Mouse (Mus musculus): Measurements from ENCODE around the gene Ccdc42. TPM values are rescaled to one million over a fixed set of nuclear protein-coding genes. Genes with fewer than 3 reads are reported as not detected.

The Ccdc42 gene
- polyA plus RNA-seq, 1 experiment from 2014 or later, result 0.25 TPM

DNA sequence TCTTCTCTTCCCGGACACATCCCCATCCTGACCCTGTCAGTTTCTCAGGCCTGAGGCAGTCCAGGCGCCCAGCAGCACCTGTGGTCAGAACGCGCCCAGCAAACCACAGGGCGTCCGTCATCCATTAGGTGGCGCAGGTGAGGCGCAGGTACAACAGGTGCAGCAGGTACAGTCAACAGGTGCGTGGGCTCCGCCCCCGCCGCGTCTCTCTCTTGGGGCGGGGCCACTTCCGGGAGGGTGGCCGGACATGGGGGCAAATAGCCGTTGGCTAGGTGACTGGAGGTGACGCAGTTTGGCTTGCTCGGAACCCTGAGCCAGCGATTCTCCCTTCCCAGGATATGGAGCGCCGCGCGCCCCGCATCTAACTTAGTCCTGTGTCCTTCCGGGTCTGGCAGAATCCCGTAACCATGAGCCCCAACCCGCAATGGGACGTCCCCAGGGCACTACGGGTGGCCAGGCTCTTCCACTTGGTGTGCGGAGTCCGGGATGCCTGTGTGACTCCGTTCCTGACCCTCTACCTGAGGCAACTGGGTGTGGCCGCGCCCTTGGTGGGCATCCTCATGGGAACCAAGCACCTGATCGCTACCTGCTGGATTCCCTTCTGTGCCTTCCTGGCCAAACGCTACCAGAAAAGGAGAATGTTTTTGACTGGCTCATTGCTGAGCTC lies 30.8 kb upstream of the Ccdc42 start, which contains the start of gene Mfsd6l:
Gene Mfsd6l (plus strand): TSS at position 269 of the 667 bp plus-strand sequence.
- peak within 1 kb of the TSS; percentile 18; the same call in 1 of the 2 replicates for H3K4me3 ChIP-seq (replicated peaks; ENCODE audit: low read length)
- no peaks in the 10 kb centered on the region; the same call in 1 of the 2 replicates for H3K9me3 ChIP-seq (ENCODE audit: control insufficient read depth, low read length)
- H3K27ac ChIP-seq, result no peak within 1 kb of the TSS
- DNase-seq (ENCODE audit: low spot score), result no peak
- peak within 1 kb of the TSS; percentile 44 for H3K4me2 ChIP-seq (replicated peaks)
- no peak within 1 kb of the TSS for H3K9ac ChIP-seq
- H3K27me3 ChIP-seq (ENCODE audit: control insufficient read depth, insufficient read depth, low read length), result peaks cover 11% of the 10 kb centered on the region
- peaks cover 3% of the 10 kb centered on the region; the same call in 1 of the 2 replicates for H3K4me1 ChIP-seq (replicated peaks; ENCODE audit: control insufficient read depth, insufficient read depth, low read length)
- ATAC-seq (ENCODE audit: low FRiP score), result no peak
- WGBS, result 11% methylated on average over 33 of the region's 37 CpGs
- no peaks in the 10 kb centered on the region for H3K36me3 ChIP-seq (replicated peaks; ENCODE audit: control insufficient read depth, insufficient read depth)

DNA sequence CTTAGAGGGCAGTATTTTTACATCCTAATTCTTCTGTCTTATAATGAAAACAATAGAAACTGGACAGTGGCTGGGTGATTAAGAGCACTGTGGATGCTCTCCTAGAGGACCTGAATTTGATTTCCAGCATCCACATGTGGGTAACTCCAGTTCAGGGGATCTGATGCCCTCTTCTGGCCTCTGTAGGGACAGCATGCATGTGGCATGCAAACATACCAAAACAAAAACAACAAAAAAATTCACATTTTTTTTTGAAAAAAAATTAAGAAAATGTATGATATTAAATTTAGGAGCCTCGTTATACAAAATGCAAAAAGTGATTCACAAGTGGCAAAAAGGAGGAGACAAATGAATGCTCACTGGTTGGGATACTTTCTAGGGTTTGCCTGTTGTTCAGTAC lies 27.3 kb upstream of the Ccdc42 start:
- Histone ChIP-seq H3K27ac (no peak overlapping the region), H3K27me3 (ENCODE audit: control insufficient read depth, insufficient read depth, low read length) (peaks cover 11% of the 10 kb centered on the region), H3K36me3 (replicated peaks; ENCODE audit: control insufficient read depth, insufficient read depth) (no peaks in the 10 kb centered on the region), H3K4me2 (replicated peaks) (no peak overlapping the region), H3K4me3 (replicated peaks; ENCODE audit: low read length) (no peak overlapping the region), H3K9me3 (ENCODE audit: control insufficient read depth, low read length) (no peaks in the 10 kb centered on the region; the same call in 1 of the 2 replicates), H3K9ac (no peak overlapping the region), H3K4me1 (replicated peaks; ENCODE audit: control insufficient read depth, insufficient read depth, low read length) (peaks cover 3% of the 10 kb centered on the region; the same call in 1 of the 2 replicates)
- no peak for DNase-seq (ENCODE audit: low spot score)
- 41% methylated on average over 1 of the region's 1 CpGs for WGBS
- ATAC-seq (ENCODE audit: low FRiP score), result no peak

DNA sequence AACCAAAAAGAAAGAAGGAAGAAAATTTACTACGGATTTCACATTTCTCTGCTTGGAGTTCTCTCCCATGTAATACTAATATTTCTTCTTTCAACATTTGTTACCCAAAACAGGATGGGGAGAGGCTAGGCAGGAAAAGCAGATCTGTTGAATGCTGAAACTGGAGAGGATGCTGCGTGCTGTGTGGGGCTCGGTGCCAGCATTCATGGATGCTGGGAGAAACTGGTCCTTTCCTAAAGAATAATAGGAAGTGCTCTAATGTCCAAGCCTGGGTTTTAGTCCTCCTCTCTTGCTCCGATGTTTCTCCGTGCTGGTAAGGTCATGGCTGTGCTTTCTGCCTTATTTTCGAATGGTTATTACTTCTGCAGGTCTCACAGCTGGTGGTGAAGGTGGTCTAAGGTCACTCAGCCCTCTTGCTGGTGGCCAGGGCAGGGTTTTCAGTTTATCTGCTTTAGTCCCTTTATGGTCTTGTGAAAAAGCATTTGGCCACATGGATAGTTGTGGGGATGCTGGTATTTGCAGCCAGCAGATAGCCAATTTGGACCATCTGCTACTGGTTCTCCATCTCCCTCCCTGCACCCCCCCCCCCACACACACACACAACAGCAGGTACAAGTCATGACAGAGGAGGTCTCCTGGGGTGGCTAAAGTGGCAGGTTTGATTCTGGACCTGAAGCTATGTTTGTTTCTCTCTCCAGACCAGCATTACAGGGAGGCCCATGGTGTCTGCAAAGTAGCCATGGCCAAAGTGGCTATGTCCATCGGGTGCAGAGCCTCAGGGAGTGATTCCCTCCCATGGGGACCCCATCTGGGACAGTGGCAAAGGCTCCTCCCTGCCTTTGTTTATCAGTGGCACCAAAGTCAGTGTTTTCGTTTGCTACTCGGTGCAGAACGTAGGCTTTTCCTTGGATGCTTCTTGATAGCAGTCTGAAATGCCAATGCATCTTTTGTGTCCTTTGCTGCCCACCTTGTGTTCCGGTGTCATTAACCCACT lies 24.6 kb upstream of the Ccdc42 start:
- ATAC-seq (ENCODE audit: low FRiP score) (no peak), DNase-seq (ENCODE audit: low spot score) (no peak)
- WGBS, result 74% methylated on average over 11 of the region's 11 CpGs
- peaks cover 3% of the 10 kb centered on the region; the same call in 1 of the 2 replicates for H3K4me1 ChIP-seq (replicated peaks; ENCODE audit: control insufficient read depth, insufficient read depth, low read length)
- H3K27ac ChIP-seq, result no peak overlapping the region
- H3K9ac ChIP-seq, result no peak overlapping the region
- no peaks in the 10 kb centered on the region; the same call in 1 of the 2 replicates for H3K9me3 ChIP-seq (ENCODE audit: control insufficient read depth, low read length)
- no peaks in the 10 kb centered on the region for H3K36me3 ChIP-seq (replicated peaks; ENCODE audit: control insufficient read depth, insufficient read depth)
- no peak overlapping the region for H3K4me2 ChIP-seq (replicated peaks)
- H3K27me3 ChIP-seq (ENCODE audit: control insufficient read depth, insufficient read depth, low read length), result no peaks in the 10 kb centered on the region
- H3K4me3 ChIP-seq (replicated peaks; ENCODE audit: low read length), result no peak overlapping the region

- Histone ChIP-seq H3K27me3 (ENCODE audit: control insufficient read depth, insufficient read depth, low read length) (no peaks in the 10 kb centered on the region), H3K36me3 (replicated peaks; ENCODE audit: control insufficient read depth, insufficient read depth) (no peaks in the 10 kb centered on the region), H3K27ac (no peak overlapping the region), H3K4me1 (replicated peaks; ENCODE audit: control insufficient read depth, insufficient read depth, low read length) (peaks cover 3% of the 10 kb centered on the region; the same call in 1 of the 2 replicates), H3K9me3 (ENCODE audit: control insufficient read depth, low read length) (no peaks in the 10 kb centered on the region), H3K4me2 (replicated peaks) (no peak overlapping the region), H3K9ac (no peak overlapping the region), H3K4me3 (replicated peaks; ENCODE audit: low read length) (no peak overlapping the region)
- no peak for DNase-seq (ENCODE audit: low spot score)
- 86% methylated on average over 13 of the region's 13 CpGs for WGBS
- ATAC-seq (ENCODE audit: low FRiP score), result no peak
Observed at GRCm38 (mm10) chr11:68564356-68565031, 22.3 kb upstream of the Ccdc42 start.

DNA sequence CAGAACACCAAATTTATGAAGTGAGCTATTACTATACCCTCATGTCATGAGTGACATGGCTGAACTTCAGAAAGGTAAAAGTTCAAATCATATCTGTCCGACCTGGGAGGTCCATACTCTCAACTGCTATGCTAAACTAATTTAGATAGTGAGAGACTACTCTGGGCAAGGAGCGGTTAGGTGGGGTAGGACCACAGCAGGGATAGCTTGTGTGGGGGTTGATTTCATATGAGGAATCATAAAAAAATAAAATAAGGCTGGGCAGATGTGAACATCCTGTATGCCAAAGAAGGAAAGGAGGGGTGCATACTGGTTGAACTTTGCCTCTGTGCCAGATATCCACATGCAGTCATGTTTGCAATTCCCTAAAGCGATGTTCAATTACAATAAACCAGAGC lies 21.8 kb upstream of the Ccdc42 start:
- no peaks in the 10 kb centered on the region for H3K36me3 ChIP-seq (replicated peaks; ENCODE audit: control insufficient read depth, insufficient read depth)

GRCm38 (mm10) chr11:68566447-68567059 lies 20.3 kb upstream of the Ccdc42 start:
- 21% methylated on average over 17 of the region's 17 CpGs for WGBS
- Histone ChIP-seq H3K27ac (no peak overlapping the region), H3K9ac (peak overlapping the region; percentile 54), H3K9me3 (ENCODE audit: control insufficient read depth, low read length) (no peaks in the 10 kb centered on the region), H3K36me3 (replicated peaks; ENCODE audit: control insufficient read depth, insufficient read depth) (no peaks in the 10 kb centered on the region), H3K27me3 (ENCODE audit: control insufficient read depth, insufficient read depth, low read length) (no peaks in the 10 kb centered on the region), H3K4me2 (replicated peaks) (peak overlapping the region; percentile 60), H3K4me3 (replicated peaks; ENCODE audit: low read length) (peak overlapping the region; percentile 29), H3K4me1 (replicated peaks; ENCODE audit: control insufficient read depth, insufficient read depth, low read length) (peaks cover 3% of the 10 kb centered on the region; the same call in 1 of the 2 replicates)
- ATAC-seq (ENCODE audit: low FRiP score) (no peak), DNase-seq (ENCODE audit: low spot score) (peak; percentile 89)

More for the DNA sequence above, 21.8 kb upstream of the Ccdc42 start:
- no peak overlapping the region for H3K27ac ChIP-seq
- peaks cover 3% of the 10 kb centered on the region; the same call in 1 of the 2 replicates for H3K4me1 ChIP-seq (replicated peaks; ENCODE audit: control insufficient read depth, insufficient read depth, low read length)
- no peaks in the 10 kb centered on the region for H3K9me3 ChIP-seq (ENCODE audit: control insufficient read depth, low read length)
- WGBS, result 92% methylated on average over 3 of the region's 3 CpGs
- no peak overlapping the region for H3K9ac ChIP-seq
- DNase-seq (ENCODE audit: low spot score) (no peak), ATAC-seq (ENCODE audit: low FRiP score) (no peak)
- H3K4me3 ChIP-seq (replicated peaks; ENCODE audit: low read length), result no peak overlapping the region
- H3K27me3 ChIP-seq (ENCODE audit: control insufficient read depth, insufficient read depth, low read length), result no peaks in the 10 kb centered on the region
- H3K4me2 ChIP-seq (replicated peaks), result no peak overlapping the region

DNA sequence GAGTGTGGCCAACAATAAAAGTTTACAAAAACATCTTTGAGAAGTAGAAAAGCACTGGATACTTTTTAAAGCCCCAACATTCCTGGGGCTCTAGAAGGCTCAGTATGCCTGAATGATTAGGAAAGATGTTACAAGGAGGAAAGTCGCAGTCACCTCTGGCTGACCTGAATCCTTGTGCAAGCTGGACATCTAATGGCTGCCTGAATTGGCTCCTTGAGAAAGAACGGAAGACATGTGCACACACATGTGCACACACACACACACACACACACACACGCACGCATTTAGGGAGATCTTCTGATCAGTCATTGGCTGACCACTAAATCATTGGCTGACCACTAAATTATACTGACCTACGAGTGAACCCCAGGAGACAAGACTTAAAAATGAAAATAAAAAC lies 16.0 kb upstream of the Ccdc42 start:
- no peak for DNase-seq (ENCODE audit: low spot score)
- H3K4me2 ChIP-seq (replicated peaks), result no peak overlapping the region
- H3K9ac ChIP-seq, result no peak overlapping the region
- WGBS, result 92% methylated on average over 5 of the region's 5 CpGs
- peaks cover 3% of the 10 kb centered on the region; the same call in 1 of the 2 replicates for H3K4me1 ChIP-seq (replicated peaks; ENCODE audit: control insufficient read depth, insufficient read depth, low read length)
- no peaks in the 10 kb centered on the region for H3K36me3 ChIP-seq (replicated peaks; ENCODE audit: control insufficient read depth, insufficient read depth)
- no peak overlapping the region for H3K4me3 ChIP-seq (replicated peaks; ENCODE audit: low read length)
- H3K9me3 ChIP-seq (ENCODE audit: control insufficient read depth, low read length), result no peaks in the 10 kb centered on the region
- no peaks in the 10 kb centered on the region for H3K27me3 ChIP-seq (ENCODE audit: control insufficient read depth, insufficient read depth, low read length)
- no peak overlapping the region for H3K27ac ChIP-seq
- ATAC-seq (ENCODE audit: low FRiP score), result no peak

DNA sequence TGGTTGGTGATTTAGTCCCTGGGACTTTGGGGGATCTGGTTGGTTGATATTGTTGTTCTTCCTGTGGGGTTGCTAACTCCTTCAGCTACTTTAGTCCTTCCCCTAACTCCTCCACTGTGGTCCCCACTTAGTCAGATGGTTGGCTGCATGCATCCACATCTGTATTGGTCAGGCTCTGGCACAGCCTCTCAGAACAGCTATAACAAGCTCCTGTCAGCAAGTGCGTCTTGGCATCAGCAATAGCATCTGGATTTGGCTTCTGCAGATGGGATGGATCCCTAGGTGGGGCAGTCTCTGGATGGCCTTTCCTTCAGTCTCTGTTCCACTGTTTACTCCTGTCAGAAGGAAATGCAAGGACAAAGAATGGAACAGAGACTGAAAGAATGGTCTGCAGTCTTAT lies 9.7 kb upstream of the Ccdc42 start:
- ATAC-seq (ENCODE audit: low FRiP score), result no peak
- Histone ChIP-seq H3K4me3 (replicated peaks; ENCODE audit: low read length) (no peak overlapping the region), H3K4me2 (replicated peaks) (no peak overlapping the region), H3K36me3 (replicated peaks; ENCODE audit: control insufficient read depth, insufficient read depth) (no peaks in the 10 kb centered on the region), H3K9me3 (ENCODE audit: control insufficient read depth, low read length) (no peaks in the 10 kb centered on the region), H3K9ac (no peak overlapping the region), H3K4me1 (replicated peaks; ENCODE audit: control insufficient read depth, insufficient read depth, low read length) (peaks cover 5% of the 10 kb centered on the region), H3K27me3 (ENCODE audit: control insufficient read depth, insufficient read depth, low read length) (no peaks in the 10 kb centered on the region), H3K27ac (no peak overlapping the region)
- DNase-seq (ENCODE audit: low spot score), result no peak
- WGBS, result 72% methylated on average over 1 of the region's 1 CpGs
